Mouse (Mus musculus) urinary bladder, adult 2 months (tissue): ENCODE measurements around the gene Gm20388. TPM values are rescaled to one million over a fixed set of nuclear protein-coding genes. Genes with fewer than 3 reads are reported as not detected.

Experiments used
- DNase-seq: peaks from one replicate; pipeline ENCODE4 v3.0.0; 2022; ENCODE audit warnings: low spot score
- polyA plus RNA-seq: library from polyadenylated mRNA; depleted of rRNA; stranded (reverse); fragments of >200 nt; gene quantifications from 2 replicates; pipeline ENCODE4 v1.2.3, GENCODE M21; 2012

Gene Gm20388
- polyA plus RNA-seq, 1 experiment = 50.2 TPM

DNA sequence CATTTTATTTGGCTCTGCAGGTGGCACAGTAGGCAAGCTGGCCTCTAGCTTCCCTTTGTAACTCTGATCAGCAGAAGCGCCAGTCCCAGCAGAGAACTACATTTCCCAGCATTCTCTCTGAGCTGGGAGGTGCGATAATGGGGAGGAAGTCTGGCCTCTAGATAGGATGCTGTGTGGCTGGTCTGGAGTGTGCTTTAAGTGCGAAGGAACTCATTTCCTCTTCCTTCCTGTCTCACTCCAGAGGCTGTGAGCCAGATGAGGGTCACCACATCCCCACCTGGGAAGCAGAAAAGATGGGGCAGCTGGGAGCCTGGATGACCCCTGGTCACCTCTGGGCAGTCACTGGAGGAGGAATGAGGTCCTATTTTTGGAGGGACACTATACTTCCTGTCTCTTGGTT, 1265.7 kb downstream of the Gm20388 start:
- DNase-seq = no peak

GRCm38 (mm10) chr8:121180474-121181284, 1270.0 kb downstream of the Gm20388 start:
- DNase-seq = no peak

- no peak for DNase-seq
Measured at GRCm38 (mm10) chr8:121181285-121181884, 1270.7 kb downstream of the Gm20388 start.

- no peak for DNase-seq
Measured at GRCm38 (mm10) chr8:121187491-121188364, 1277.1 kb downstream of the Gm20388 start.

GRCm38 (mm10) chr8:121188994-121189393, 1278.4 kb downstream of the Gm20388 start:
- no peak for DNase-seq

- no peak for DNase-seq
Measured at GRCm38 (mm10) chr8:121192451-121192850, 1281.8 kb downstream of the Gm20388 start.

GRCm38 (mm10) chr8:121195970-121196369, 1285.3 kb downstream of the Gm20388 start:
- no peak for DNase-seq

DNA sequence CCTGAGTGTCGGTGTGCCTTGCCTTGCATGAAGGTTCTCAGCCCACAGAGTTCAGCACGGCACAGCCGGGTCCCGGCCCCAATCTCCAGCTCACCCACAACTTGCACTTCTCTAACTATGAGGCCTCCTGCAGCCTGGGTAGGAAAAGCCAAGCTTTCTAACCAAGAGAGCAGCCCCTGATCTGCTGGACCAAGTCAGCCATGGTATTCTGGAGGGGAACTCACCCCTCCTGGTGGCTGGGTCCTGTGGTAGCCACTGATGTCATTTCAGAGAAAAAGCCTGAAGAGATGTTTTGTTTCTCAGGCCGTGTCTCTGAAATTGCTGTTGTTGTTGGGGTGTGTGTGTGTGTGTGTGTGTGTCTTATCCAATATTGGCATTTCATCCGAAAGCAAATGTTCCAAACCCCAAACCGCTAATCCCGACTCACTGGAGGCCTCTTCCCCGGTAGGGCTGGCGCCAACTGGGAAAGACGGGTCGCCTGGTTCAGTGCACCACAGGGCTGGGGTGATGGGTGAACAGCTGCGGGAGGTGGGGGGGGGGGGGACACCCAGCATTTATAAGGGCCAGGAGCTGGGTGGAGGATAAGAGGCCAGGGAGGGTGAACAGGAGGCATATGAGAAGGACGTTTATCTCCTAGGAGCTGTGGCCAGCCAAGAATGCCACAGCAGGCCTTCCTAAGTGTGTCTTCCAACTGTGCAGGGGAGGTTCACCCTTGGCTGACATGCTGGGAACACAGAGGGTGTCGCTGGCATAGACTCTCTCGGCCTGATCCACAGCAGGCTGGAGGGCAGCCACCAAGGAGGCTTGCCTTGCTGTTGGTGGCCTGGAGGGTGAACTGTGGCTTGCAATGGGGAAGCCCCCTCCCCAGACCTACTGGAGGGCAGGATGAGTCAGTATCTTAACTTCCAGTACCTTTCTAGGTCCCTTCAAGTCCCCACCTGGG, 1286.4 kb downstream of the Gm20388 start:
- no peak for DNase-seq

DNA sequence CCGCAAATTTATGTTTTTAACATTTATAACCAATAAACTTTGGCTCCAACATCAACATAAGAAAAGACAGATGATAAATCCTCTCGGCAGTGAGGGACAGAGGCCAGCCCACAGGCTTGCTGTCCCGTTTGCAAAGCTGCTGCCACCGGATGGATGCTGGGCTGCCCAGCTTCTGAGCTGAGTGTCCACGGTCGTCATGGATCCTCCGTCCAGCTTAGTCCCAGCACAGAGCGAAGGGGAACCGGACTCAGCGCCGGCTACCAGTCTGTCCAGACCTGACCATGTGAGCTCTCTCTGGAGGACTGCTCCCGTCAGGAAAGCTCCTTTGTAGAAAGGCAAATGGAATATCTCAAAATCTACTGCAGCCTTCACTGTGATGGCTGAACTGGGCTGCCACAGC, 1289.4 kb downstream of the Gm20388 start:
- DNase-seq = no peak

GRCm38 (mm10) chr8:121200979-121201378, 1290.3 kb downstream of the Gm20388 start:
- no peak for DNase-seq

GRCm38 (mm10) chr8:121201651-121202050, 1291.0 kb downstream of the Gm20388 start:
- no peak for DNase-seq

DNA sequence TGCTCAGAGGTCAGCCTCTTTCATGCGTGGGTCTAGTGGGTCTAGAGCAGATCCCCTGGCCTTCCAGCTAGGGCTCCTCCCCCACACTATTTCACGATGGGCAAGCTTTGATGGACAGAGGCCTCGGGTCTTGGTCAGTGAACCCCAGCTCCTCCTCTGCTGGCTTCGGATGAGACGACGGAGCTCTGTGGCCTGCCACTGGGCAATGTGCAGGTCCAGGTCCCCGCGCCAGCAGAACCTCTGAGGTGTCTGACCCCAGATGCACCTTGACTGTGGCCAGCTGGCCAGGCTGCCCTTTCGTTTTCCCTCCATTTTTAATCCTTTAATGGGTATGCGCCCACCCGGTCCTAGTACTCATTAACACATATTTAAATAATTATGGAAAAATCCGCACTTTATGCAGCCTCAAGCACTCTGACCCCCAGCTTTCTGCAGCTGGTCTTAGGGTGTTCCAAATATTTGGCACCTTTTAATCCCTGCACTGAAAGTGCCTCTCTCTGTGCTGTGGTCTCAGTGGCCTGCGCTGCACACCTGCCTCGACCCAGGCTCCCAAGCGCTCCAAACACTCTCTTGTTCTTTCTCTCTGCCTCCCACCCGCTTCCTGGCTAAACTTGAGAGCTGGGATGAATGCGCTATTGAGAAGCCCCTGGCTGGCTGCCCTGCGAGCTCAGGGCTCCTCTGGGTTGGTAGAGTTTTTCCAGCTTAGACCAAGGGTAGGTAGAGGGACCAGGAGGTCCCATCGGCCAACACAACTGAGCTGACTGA, 1293.2 kb downstream of the Gm20388 start:
- DNase-seq = no peak

GRCm38 (mm10) chr8:121207171-121207570, 1296.5 kb downstream of the Gm20388 start:
- no peak for DNase-seq

- no peak for DNase-seq
Measured at GRCm38 (mm10) chr8:121210627-121211026, 1300.0 kb downstream of the Gm20388 start.

GRCm38 (mm10) chr8:121213236-121213635, 1302.6 kb downstream of the Gm20388 start:
- DNase-seq = no peak

- DNase-seq = no peak
Measured at GRCm38 (mm10) chr8:121213651-121214050, 1303.0 kb downstream of the Gm20388 start.

- no peak for DNase-seq
Measured at GRCm38 (mm10) chr8:121214975-121215374, 1304.3 kb downstream of the Gm20388 start.

GRCm38 (mm10) chr8:121216441-121216949, 1305.9 kb downstream of the Gm20388 start:
- DNase-seq = no peak

- no peak for DNase-seq
Measured at GRCm38 (mm10) chr8:121218486-121218885, 1307.8 kb downstream of the Gm20388 start.
